Mouse (Mus musculus) gastrocnemius, adult 18-20 months (tissue): ENCODE results near the gene Fcgr4. TPM values are rescaled to one million over a fixed set of nuclear protein-coding genes. Genes with fewer than 3 reads are reported as not detected.

Experiments used
- microRNA-seq: library from miRNA; unstranded; fragments of <30 nt; microRNA quantifications from one replicate; pipeline ENCODE4 v1.2.0, GENCODE M21; 2021
- total RNA-seq, 2 experiments: library from RNA; stranded (reverse); gene quantifications; 2 replicates each; pipeline ENCODE4 v1.2.3; 2021

The Fcgr4 gene
- total RNA-seq, 2 experiments from 2014 or later, result not detected

Small RNA genes lying within 50 kb of the gene (microRNA-seq; reads per million reads assigned to microRNA genes)
- gene Gm27552 (not detected), gene Mir6546 (not detected)

Other genes starting within 250 kb of the Fcgr4 start
- gene Atf6, start 151.1 kb upstream of the Fcgr4 start, total RNA-seq, result 10 to 100 TPM; 17.0 to 17.7 TPM
- gene Gm26620, start 133.9 kb upstream of the Fcgr4 start, total RNA-seq, result under 1 TPM in 1 of 2 experiments, not detected in 1; 0.47 TPM
- gene Dusp12, start 133.4 kb upstream of the Fcgr4 start, total RNA-seq, result 1 to 10 TPM; 4.1 to 5.5 TPM
- not detected for gene Fcrlb, start 106.0 kb upstream of the Fcgr4 start, total RNA-seq
- not detected for gene Fcrla, start 91.3 kb upstream of the Fcgr4 start, total RNA-seq
- 1 to 10 TPM; 2.3 to 2.4 TPM for gene Fcgr2b, start 42.4 kb upstream of the Fcgr4 start, total RNA-seq
- 1 to 10 TPM; 1.8 to 4.4 TPM for gene Fcgr3, start 46.0 kb downstream of the Fcgr4 start, total RNA-seq
- 1 to 10 TPM; 1.2 to 2.0 TPM for gene Cfap126, start 95.0 kb downstream of the Fcgr4 start, total RNA-seq
- gene Sdhc, start 131.7 kb downstream of the Fcgr4 start, total RNA-seq, result 100 to 1,000 TPM; 667 to 772 TPM
- 10 to 100 TPM; 28.7 to 29.5 TPM for gene Mpz, start 131.8 kb downstream of the Fcgr4 start, total RNA-seq
- 100 to 1,000 TPM in 1 of 2 experiments, 10 to 100 TPM in 1; 36.1 to 133 TPM for gene Pcp4l1, start 177.3 kb downstream of the Fcgr4 start, total RNA-seq
- not detected for gene Nr1i3, start 195.1 kb downstream of the Fcgr4 start, total RNA-seq
- 10 to 100 TPM; 47.6 to 51.7 TPM for gene Tomm40l, start 203.6 kb downstream of the Fcgr4 start, total RNA-seq
- 1 to 10 TPM in 1 of 2 experiments, not detected in 1; 7.5 TPM for gene Apoa2, start 206.1 kb downstream of the Fcgr4 start, total RNA-seq
- gene Fcer1g, start 215.4 kb downstream of the Fcgr4 start, total RNA-seq, result 1 to 10 TPM; 2.2 to 4.9 TPM
- under 1 TPM; 0.48 to 0.90 TPM for gene Adamts4, start 231.5 kb downstream of the Fcgr4 start, total RNA-seq
- gene Ndufs2, start 232.5 kb downstream of the Fcgr4 start, total RNA-seq, result 100 to 1,000 TPM; 804 to 821 TPM